Mouse (Mus musculus) spleen, adult 10 weeks (tissue): ENCODE measurements around the gene Usb1. TPM values are rescaled to one million over a fixed set of nuclear protein-coding genes. Genes with fewer than 3 reads are reported as not detected.

ENCODE experiments used
- polyA plus RNA-seq: library from polyadenylated mRNA; stranded (reverse); fragments of 350-450 nt; fragmentation: Illumina TruSeq; extraction: RNeasy Lipid Tissue Mini Kit (QIAGEN cat#74804); gene quantifications from one replicate; pipeline ENCODE4 v1.2.3, GENCODE M21; 2015; ENCODE audit warnings: low replicate concordance; ENCODE audit not compliant: insufficient read depth

Usb1 gene
- 24.3 TPM for polyA plus RNA-seq

GRCm38 (mm10) chr8:95331720-95332436, at the start of gene Usb1, which contains the start of gene Zfp319:
TSS of gene Usb1 (plus strand) at chr8:95332284.
TSS of gene Zfp319 (minus strand) at chr8:95331950.

GRCm38 (mm10) chr8:95306431-95306830, 25.7 kb upstream of the Usb1 start, which contains the start of gene Cngb1:
TSS of gene Cngb1 (minus strand) at chr8:95306585.

GRCm38 (mm10) chr8:95310342-95310970, 21.6 kb upstream of the Usb1 start, which contains the start of gene Tepp:
TSS of gene Tepp (plus strand) at chr8:95310566.

GRCm38 (mm10) chr8:95352151-95352870, 20.2 kb downstream of the Usb1 start, which contains the start of gene Mmp15:
TSS of gene Mmp15 (plus strand) at chr8:95352268.

Other genes with a start within 250 kb of the Usb1 start
- gene Kifc3, start 129.5 kb upstream of the Usb1 start, polyA plus RNA-seq = 1.2 TPM
- gene Cngb1, start 25.7 kb upstream of the Usb1 start, polyA plus RNA-seq = 0.28 TPM
- 1.2 TPM for gene Tepp, start 21.7 kb upstream of the Usb1 start, polyA plus RNA-seq
- gene Zfp319, start 334 bp upstream of the Usb1 start, polyA plus RNA-seq = 6.6 TPM
- gene Mmp15, start 20.0 kb downstream of the Usb1 start, polyA plus RNA-seq = 1.1 TPM
- 46.9 TPM for gene Cfap20, start 102.6 kb downstream of the Usb1 start, polyA plus RNA-seq
- 111 TPM for gene Csnk2a2, start 157.8 kb downstream of the Usb1 start, polyA plus RNA-seq
- gene Ccdc113, start 201.8 kb downstream of the Usb1 start, polyA plus RNA-seq = not detected
- gene Prss54, start 244.1 kb downstream of the Usb1 start, polyA plus RNA-seq = not detected